Mouse (Mus musculus): ENCODE measurements around the gene Rcan2. TPM values are rescaled to one million over a fixed set of nuclear protein-coding genes. Genes with fewer than 3 reads are reported as not detected.

The Rcan2 gene
- total and polyA plus RNA-seq, 2 experiments from 2014 or later: 94.3 to 167 TPM

DNA sequence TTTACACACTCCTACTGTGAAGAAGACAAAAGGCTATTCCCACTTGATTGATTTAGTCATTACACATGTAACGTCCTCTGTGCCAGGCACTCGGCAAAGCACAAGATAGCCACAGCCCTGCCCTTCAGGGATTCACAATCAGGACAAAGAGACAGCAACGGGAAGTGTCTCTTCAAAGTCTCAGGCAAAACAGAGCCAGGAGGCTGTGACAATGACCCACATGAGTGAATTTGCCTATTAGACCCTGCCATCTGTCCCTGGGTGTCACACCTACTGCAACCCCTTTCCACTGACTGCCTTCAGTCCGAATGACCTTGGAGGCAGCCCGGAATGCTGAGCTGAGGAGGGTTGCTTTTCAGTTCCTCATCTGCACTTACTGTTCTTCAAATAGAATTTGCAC lies 151.1 kb downstream of the Rcan2 start:
- H3K27me3 ChIP-seq (ENCODE audit: control insufficient read depth, insufficient read depth, low read length): no peaks in the 10 kb centered on the region
- H3K9me3 ChIP-seq (replicated peaks; ENCODE audit: control insufficient read depth, low read length): no peaks in the 10 kb centered on the region
- DNase-seq (ENCODE audit: low spot score): peak; percentile 22
- peaks cover 33% of the 10 kb centered on the region for H3K4me1 ChIP-seq (ENCODE audit: control insufficient read depth, insufficient read depth)
- no peaks in the 10 kb centered on the region for H3K36me3 ChIP-seq (replicated peaks; ENCODE audit: control insufficient read depth, insufficient read depth, low read length)
- peak overlapping the region; percentile 72 for H3K27ac ChIP-seq (ENCODE audit: low read depth)
- TF ChIP-seq EP300 (IDR thresholded peaks at IDR 0.05; ENCODE audit: low read depth) (no peak), CTCF (IDR thresholded peaks at IDR 0.05; ENCODE audit: low read depth) (no peak)
- no peak for ATAC-seq (ENCODE audit: insufficient read depth, low read depth)
- H3K4me3 ChIP-seq (ENCODE audit: low read depth, low read length): peak overlapping the region; percentile 23; the same call in 1 of the 2 replicates
- peak overlapping the region; percentile 53 for H3K4me2 ChIP-seq (ENCODE audit: low read depth, low read length)
- 7% methylated on average over 5 of the region's 5 CpGs for WGBS
- H3K9ac ChIP-seq (replicated peaks; ENCODE audit: low read depth, low read length): 0 out of 2 replicates have a peak overlapping the region, but pooled peaks have one; percentile 32

DNA sequence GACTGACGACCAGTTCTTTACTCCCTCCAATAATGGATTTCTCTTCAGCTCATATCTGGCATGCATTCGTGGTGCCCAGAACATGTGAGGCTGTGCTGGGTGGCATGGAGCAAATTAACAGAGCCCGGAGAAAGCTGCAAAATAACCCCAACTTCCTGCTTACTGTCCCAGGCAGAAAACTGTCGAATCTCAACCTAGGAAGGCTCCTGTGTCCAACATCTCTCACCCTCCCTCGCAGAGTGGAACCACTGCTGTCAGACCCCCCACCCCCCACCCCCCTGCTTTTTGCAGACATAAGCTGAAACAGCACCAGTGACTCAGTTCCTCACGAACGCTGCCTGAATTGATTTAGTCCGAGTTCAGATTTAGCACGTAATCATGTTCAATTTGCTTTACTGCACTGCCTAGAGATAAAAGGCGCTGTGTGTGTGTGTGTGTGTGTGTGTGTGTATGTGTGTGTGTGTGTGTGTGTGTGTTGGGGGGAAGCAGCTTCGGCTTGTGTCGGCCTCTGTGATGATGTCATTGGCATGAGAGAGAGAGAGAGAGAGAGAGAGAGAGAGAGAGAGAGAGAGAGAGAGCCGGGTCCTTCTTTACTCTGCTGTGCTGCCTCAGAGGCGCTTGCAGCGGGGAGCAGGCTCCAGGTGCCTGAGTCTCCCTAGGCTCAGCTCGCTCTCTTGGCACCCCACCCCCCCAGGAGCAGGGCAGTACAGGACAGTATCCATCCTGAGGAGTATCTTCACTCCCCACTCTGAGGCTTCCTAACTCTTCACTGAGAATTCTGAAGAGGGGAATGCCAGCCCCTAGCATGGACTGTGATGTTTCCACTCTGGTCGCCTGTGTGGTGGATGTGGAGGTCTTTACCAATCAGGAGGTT lies 151.7 kb downstream of the Rcan2 start:
- peak; percentile 67 for ATAC-seq (ENCODE audit: insufficient read depth, low read depth)
- TF ChIP-seq EP300 (IDR thresholded peaks at IDR 0.05; ENCODE audit: low read depth) (no peak), CTCF (IDR thresholded peaks at IDR 0.05; ENCODE audit: low read depth) (no peak)
- Histone ChIP-seq H3K27me3 (ENCODE audit: control insufficient read depth, insufficient read depth, low read length) (no peaks in the 10 kb centered on the region), H3K4me1 (ENCODE audit: control insufficient read depth, insufficient read depth) (peaks cover 28% of the 10 kb centered on the region), H3K9me3 (replicated peaks; ENCODE audit: control insufficient read depth, low read length) (no peaks in the 10 kb centered on the region), H3K4me3 (ENCODE audit: low read depth, low read length) (peak overlapping the region; percentile 23; the same call in 1 of the 2 replicates), H3K27ac (ENCODE audit: low read depth) (peak overlapping the region; percentile 72), H3K4me2 (ENCODE audit: low read depth, low read length) (peak overlapping the region; percentile 53), H3K36me3 (replicated peaks; ENCODE audit: control insufficient read depth, insufficient read depth, low read length) (no peaks in the 10 kb centered on the region), H3K9ac (replicated peaks; ENCODE audit: low read depth, low read length) (peak overlapping the region; percentile 32; the same call in 1 of the 2 replicates)
- 16% methylated on average over 17 of the region's 17 CpGs for WGBS
- no peak for DNase-seq (ENCODE audit: low spot score)

DNA sequence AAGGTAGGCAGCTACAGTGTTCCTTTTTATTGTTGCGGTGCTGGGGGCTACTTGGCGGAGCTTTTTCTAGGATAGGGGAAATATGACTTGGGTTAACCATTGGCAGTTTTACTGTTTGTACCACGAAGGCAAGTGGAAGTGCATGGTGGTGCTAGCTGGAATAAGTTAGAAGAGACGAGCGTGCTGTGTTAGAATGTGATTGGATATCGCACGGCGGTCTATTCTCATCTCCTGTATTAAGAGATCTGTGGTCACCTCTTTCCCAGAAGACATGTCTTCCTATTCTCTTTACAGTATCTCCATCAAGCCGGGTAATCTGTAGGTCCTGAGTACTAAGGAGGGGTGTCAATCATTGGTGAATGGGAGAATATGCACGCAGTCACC lies 152.4 kb downstream of the Rcan2 start:
- TF ChIP-seq EP300 (IDR thresholded peaks at IDR 0.05; ENCODE audit: low read depth) (no peak), CTCF (IDR thresholded peaks at IDR 0.05; ENCODE audit: low read depth) (no peak)
- DNase-seq (ENCODE audit: low spot score) (no peak), ATAC-seq (ENCODE audit: insufficient read depth, low read depth) (no peak)
- H3K4me3 ChIP-seq (ENCODE audit: low read depth, low read length): no peak overlapping the region
- no peaks in the 10 kb centered on the region for H3K9me3 ChIP-seq (replicated peaks; ENCODE audit: control insufficient read depth, low read length)
- H3K36me3 ChIP-seq (replicated peaks; ENCODE audit: control insufficient read depth, insufficient read depth, low read length): no peaks in the 10 kb centered on the region
- H3K27me3 ChIP-seq (ENCODE audit: control insufficient read depth, insufficient read depth, low read length): no peaks in the 10 kb centered on the region
- no peak overlapping the region for H3K27ac ChIP-seq (ENCODE audit: low read depth)
- H3K9ac ChIP-seq (replicated peaks; ENCODE audit: low read depth, low read length): no peak overlapping the region
- H3K4me2 ChIP-seq (ENCODE audit: low read depth, low read length): peak overlapping the region; percentile 53; the same call in 1 of the 2 replicates
- WGBS: 81% methylated on average over 10 of the region's 10 CpGs
- H3K4me1 ChIP-seq (ENCODE audit: control insufficient read depth, insufficient read depth): peaks cover 26% of the 10 kb centered on the region

DNA sequence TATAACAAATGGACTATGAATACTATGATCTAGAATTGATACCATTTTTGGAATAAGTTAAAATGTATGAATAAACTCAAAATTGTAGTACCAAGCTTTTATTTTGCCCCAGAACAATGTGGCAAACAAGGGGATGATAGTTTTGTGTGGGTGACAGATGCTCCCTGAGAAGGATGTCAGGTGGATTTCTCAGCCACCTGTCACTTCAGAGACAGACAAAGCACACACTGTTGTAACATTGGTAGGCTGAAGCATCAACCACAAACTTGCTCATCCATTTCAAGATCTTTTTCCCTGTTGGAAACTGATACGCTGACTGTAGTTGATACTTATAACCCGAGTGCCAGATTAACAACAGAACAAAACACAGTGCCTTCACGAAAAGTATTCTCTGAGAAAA lies 158.6 kb downstream of the Rcan2 start:
- Histone ChIP-seq H3K27me3 (ENCODE audit: control insufficient read depth, insufficient read depth, low read length) (no peaks in the 10 kb centered on the region), H3K4me2 (ENCODE audit: low read depth, low read length) (no peak overlapping the region), H3K9ac (replicated peaks; ENCODE audit: low read depth, low read length) (no peak overlapping the region), H3K27ac (ENCODE audit: low read depth) (no peak overlapping the region), H3K4me3 (ENCODE audit: low read depth, low read length) (no peak overlapping the region), H3K36me3 (replicated peaks; ENCODE audit: control insufficient read depth, insufficient read depth, low read length) (no peaks in the 10 kb centered on the region), H3K9me3 (replicated peaks; ENCODE audit: control insufficient read depth, low read length) (0 out of 2 replicates have a peak, but pooled peaks cover 3% of the 10 kb centered on the region), H3K4me1 (ENCODE audit: control insufficient read depth, insufficient read depth) (peaks cover 7% of the 10 kb centered on the region; the same call in 1 of the 2 replicates)
- TF ChIP-seq CTCF (IDR thresholded peaks at IDR 0.05; ENCODE audit: low read depth): no peak
- no peak for TF ChIP-seq EP300 (IDR thresholded peaks at IDR 0.05; ENCODE audit: low read depth)
- no peak for DNase-seq (ENCODE audit: low spot score)
- 86% methylated on average over 3 of the region's 3 CpGs for WGBS
- no peak for ATAC-seq (ENCODE audit: insufficient read depth, low read depth)

DNA sequence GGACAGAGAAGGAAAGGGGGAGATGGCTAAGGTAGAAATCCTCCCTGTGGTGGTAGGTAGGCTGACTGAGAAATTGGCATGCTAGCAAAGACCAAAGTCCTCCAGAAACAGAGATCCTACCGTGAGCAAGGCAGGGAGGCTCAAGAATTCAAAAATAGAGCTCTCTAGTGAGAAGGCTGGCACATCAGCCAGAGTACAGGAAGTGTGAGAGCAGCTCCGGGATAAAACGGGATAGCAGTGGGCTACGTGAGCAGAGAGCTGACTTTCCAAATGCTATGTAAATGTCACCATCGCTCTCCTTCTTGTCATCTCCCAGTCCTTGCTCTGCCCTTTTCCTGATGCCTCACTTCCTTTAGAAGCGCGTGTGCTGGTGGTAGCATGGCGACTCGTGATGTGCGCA lies 168.8 kb downstream of the Rcan2 start:
- Histone ChIP-seq H3K4me1 (ENCODE audit: control insufficient read depth, insufficient read depth) (peaks cover 12% of the 10 kb centered on the region; the same call in 1 of the 2 replicates), H3K27me3 (ENCODE audit: control insufficient read depth, insufficient read depth, low read length) (no peaks in the 10 kb centered on the region), H3K36me3 (replicated peaks; ENCODE audit: control insufficient read depth, insufficient read depth, low read length) (no peaks in the 10 kb centered on the region), H3K9me3 (replicated peaks; ENCODE audit: control insufficient read depth, low read length) (no peaks in the 10 kb centered on the region), H3K9ac (replicated peaks; ENCODE audit: low read depth, low read length) (no peak overlapping the region), H3K4me3 (ENCODE audit: low read depth, low read length) (no peak overlapping the region), H3K27ac (ENCODE audit: low read depth) (no peak overlapping the region), H3K4me2 (ENCODE audit: low read depth, low read length) (no peak overlapping the region)
- TF ChIP-seq EP300 (IDR thresholded peaks at IDR 0.05; ENCODE audit: low read depth) (no peak), CTCF (IDR thresholded peaks at IDR 0.05; ENCODE audit: low read depth) (no peak)
- no peak for ATAC-seq (ENCODE audit: insufficient read depth, low read depth)
- DNase-seq (ENCODE audit: low spot score): no peak
- WGBS: 66% methylated on average over 10 of the region's 10 CpGs
